Mouse (Mus musculus) left cerebral cortex, adult 18-20 months (tissue): ENCODE results near the gene Txnrd2. TPM values are rescaled to one million over a fixed set of nuclear protein-coding genes. Genes with fewer than 3 reads are reported as not detected.

Experiments
- DNase-seq, 2 experiments: peaks; one replicate each; pipeline ENCODE4 v3.0.0; 2021 to 2022; ENCODE audit warnings: low spot score in 2 of 2, mixed read lengths in 1 of 2
- long read RNA-seq, 2 experiments: library from polyadenylated mRNA; stranded (forward); transcript quantifications; one replicate each; pipeline ENCODE4 v2.0.0; 2021
- total RNA-seq, 2 experiments: library from RNA; stranded (reverse); gene quantifications; 2 replicates each; pipeline ENCODE4 v1.2.3; 2021

Gene Txnrd2
- 10 to 100 TPM; 19.4 to 21.3 TPM for total RNA-seq
- long read RNA-seq, experiment 1, partial matches to known transcripts = 11 of 44 reads
- long read RNA-seq, experiment 1, other reads (novel, unspliced or antisense) = 30 of 44 reads
- long read RNA-seq, experiment 2, partial matches to known transcripts = 6 of 23 reads
- long read RNA-seq, experiment 2, other reads (novel, unspliced or antisense) = 14 of 23 reads

GRCm38 (mm10) chr16:18426215-18426791 lies at the start of gene Txnrd2:
TSS of gene Txnrd2 (plus strand) at chr16:18426384.
- DNase-seq = peak; percentile 67 to 79

GRCm38 (mm10) chr16:18377203-18377602 lies 49.0 kb upstream of the Txnrd2 start:
- DNase-seq = no peak

- DNase-seq = no peak
Measured at GRCm38 (mm10) chr16:18378489-18378888, 47.7 kb upstream of the Txnrd2 start.

- DNase-seq = no peak
Measured at GRCm38 (mm10) chr16:18379338-18380001, 46.7 kb upstream of the Txnrd2 start.

GRCm38 (mm10) chr16:18380495-18381063 lies 45.6 kb upstream of the Txnrd2 start:
- DNase-seq = no peak

GRCm38 (mm10) chr16:18381621-18382258 lies 44.4 kb upstream of the Txnrd2 start:
- no peak for DNase-seq

GRCm38 (mm10) chr16:18383045-18383726 lies 43.0 kb upstream of the Txnrd2 start:
- no peak for DNase-seq

- DNase-seq = no peak
Measured at GRCm38 (mm10) chr16:18383756-18384155, 42.4 kb upstream of the Txnrd2 start.

- no peak for DNase-seq
Measured at GRCm38 (mm10) chr16:18384211-18384610, 42.0 kb upstream of the Txnrd2 start.

GRCm38 (mm10) chr16:18384659-18385058 lies 41.5 kb upstream of the Txnrd2 start:
- no peak for DNase-seq

GRCm38 (mm10) chr16:18385411-18385810 lies 40.8 kb upstream of the Txnrd2 start:
- no peak for DNase-seq

- no peak for DNase-seq
Measured at GRCm38 (mm10) chr16:18386451-18386850, 39.7 kb upstream of the Txnrd2 start.

- no peak for DNase-seq
Measured at GRCm38 (mm10) chr16:18386972-18387371, 39.2 kb upstream of the Txnrd2 start.

GRCm38 (mm10) chr16:18387704-18388582 lies 38.2 kb upstream of the Txnrd2 start:
- no peak for DNase-seq

- no peak for DNase-seq
Measured at GRCm38 (mm10) chr16:18388583-18389435, 37.4 kb upstream of the Txnrd2 start.

GRCm38 (mm10) chr16:18390399-18390798 lies 35.8 kb upstream of the Txnrd2 start:
- no peak for DNase-seq

GRCm38 (mm10) chr16:18391127-18391526 lies 35.1 kb upstream of the Txnrd2 start:
- DNase-seq = no peak

- no peak for DNase-seq
Measured at GRCm38 (mm10) chr16:18391728-18392127, 34.5 kb upstream of the Txnrd2 start.
